Mouse (Mus musculus) heart, embryonic 14.5 days (tissue): ENCODE data around the gene Gli2. TPM values are rescaled to one million over a fixed set of nuclear protein-coding genes. Genes with fewer than 3 reads are reported as not detected.

ENCODE experiments used
- ATAC-seq: fragments of 200-750 bp; cut with Nextera tagmentation; 2 replicates; pipeline ENCODE4 v1.8.0; 2017; ENCODE audit warnings: low read depth, moderate TSS enrichment; ENCODE audit not compliant: insufficient number of reproducible peaks, insufficient read depth, low FRiP score
- H3K27ac ChIP-seq, 2 experiments: fragments of 200-500 bp in 1 of 2; fragments of 300-500 bp in 1 of 2; sonication (generic) in 1 of 2; replicated peaks in 1 of 2; 2 replicates each; pipeline ENCODE4 v1.5.1; 2012 to 2014; ENCODE audit warnings: low read depth in 2 of 2, low read length in 2 of 2, control low read depth in 1 of 2, mild to moderate bottlenecking in 1 of 2, mixed read lengths in 1 of 2; ENCODE audit not compliant: control insufficient read depth in 1 of 2, insufficient read depth in 1 of 2
- H3K27me3 ChIP-seq: fragments of 300-500 bp; sonication (generic); 2 replicates; pipeline ENCODE4 v1.6.1; 2014; ENCODE audit warnings: mild to moderate bottlenecking, low read length, control low read depth; ENCODE audit not compliant: control insufficient read depth, insufficient read depth
- H3K36me3 ChIP-seq: fragments of 300-500 bp; sonication (generic); 2 replicates; pipeline ENCODE4 v1.6.1; 2014; ENCODE audit warnings: mild to moderate bottlenecking, control low read depth, low read length, mixed read lengths; ENCODE audit not compliant: control insufficient read depth, insufficient read depth
- H3K4me1 ChIP-seq, 2 experiments: fragments of 200-500 bp in 1 of 2; fragments of 300-500 bp in 1 of 2; sonication (generic) in 1 of 2; 2 replicates each; pipeline ENCODE4 v1.6.1; 2012 to 2014; ENCODE audit warnings: low read length in 2 of 2, control low read depth in 1 of 2, mixed read lengths in 1 of 2; ENCODE audit not compliant: control insufficient read depth in 2 of 2, insufficient read depth in 2 of 2
- H3K4me2 ChIP-seq: fragments of 300-500 bp; sonication (generic); 2 replicates; pipeline ENCODE4 v1.6.1; 2014; ENCODE audit warnings: mild to moderate bottlenecking, low read length
- H3K4me3 ChIP-seq, 2 experiments: fragments of 200-500 bp in 1 of 2; fragments of 300-500 bp in 1 of 2; sonication (generic) in 1 of 2; 2 replicates each; pipeline ENCODE4 v1.5.1; 2012 to 2014; ENCODE audit warnings: low read length in 2 of 2, mild to moderate bottlenecking in 2 of 2, control low read depth in 1 of 2, low read depth in 1 of 2, moderate library complexity in 1 of 2; ENCODE audit not compliant: control insufficient read depth in 1 of 2, insufficient read depth in 1 of 2
- H3K9ac ChIP-seq: fragments of 300-500 bp; sonication (generic); 2 replicates; pipeline ENCODE4 v1.6.1; 2014; ENCODE audit warnings: mild to moderate bottlenecking, low read length
- H3K9me3 ChIP-seq: fragments of 300-500 bp; sonication (generic); 2 replicates; pipeline ENCODE4 v1.6.1; 2016; ENCODE audit warnings: low read length, control low read depth; ENCODE audit not compliant: control insufficient read depth
- WGBS: fragments of 180-500 bp; shearing (Covaris S2); extraction: QIAGEN DNeasy Blood & Tissue Kit; methylation state at CpG from one replicate; pipeline ENCODE4 v1.1.7; 2014; 5-methylcytosine and 5-hydroxymethylcytosine counted together
- microRNA-seq: library from miRNA; unstranded; fragments of <30 nt; microRNA quantifications from one replicate; pipeline ENCODE4, GENCODE M21; 2016
- polyA plus RNA-seq: library from polyadenylated mRNA; unstranded; fragments of >200 nt; fragmentation: Nextera tagmentation; extraction: Ambion mirVana; gene quantifications from 2 replicates; pipeline ENCODE4 v1.2.1, GENCODE M21; 2014

The Gli2 gene
- polyA plus RNA-seq, 1 experiment from 2014 or later, result 3.9 TPM

DNA sequence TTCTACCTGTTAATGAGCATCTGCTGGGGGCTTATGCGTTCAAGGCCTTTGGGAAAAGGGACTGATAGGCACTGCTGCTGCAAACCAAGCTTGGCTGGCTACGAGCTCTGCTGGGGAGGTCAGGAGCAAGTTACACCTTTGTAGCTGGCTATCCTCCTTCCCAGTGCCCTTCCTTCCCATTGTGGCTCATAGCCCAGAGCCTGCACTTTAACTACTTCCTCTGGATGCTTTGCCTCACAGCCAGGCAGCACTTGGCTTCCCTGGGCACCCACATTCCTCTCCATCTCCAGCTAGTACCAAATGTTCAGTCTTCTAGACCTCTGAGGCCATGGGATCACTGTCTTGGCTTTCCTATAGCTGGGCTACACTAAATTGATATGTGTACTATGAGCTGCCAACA lies 263.5 kb downstream of the Gli2 start:
- Histone ChIP-seq H3K36me3 (no peaks in the 10 kb centered on the region), H3K27ac (no peak overlapping the region), H3K9ac (no peak overlapping the region), H3K4me2 (no peak overlapping the region), H3K4me1 (no peaks in the 10 kb centered on the region), H3K9me3 (no peaks in the 10 kb centered on the region), H3K4me3 (no peak overlapping the region), H3K27me3 (no peaks in the 10 kb centered on the region)
- 87% methylated on average over 2 of the region's 2 CpGs for WGBS
- ATAC-seq, result no peak

DNA sequence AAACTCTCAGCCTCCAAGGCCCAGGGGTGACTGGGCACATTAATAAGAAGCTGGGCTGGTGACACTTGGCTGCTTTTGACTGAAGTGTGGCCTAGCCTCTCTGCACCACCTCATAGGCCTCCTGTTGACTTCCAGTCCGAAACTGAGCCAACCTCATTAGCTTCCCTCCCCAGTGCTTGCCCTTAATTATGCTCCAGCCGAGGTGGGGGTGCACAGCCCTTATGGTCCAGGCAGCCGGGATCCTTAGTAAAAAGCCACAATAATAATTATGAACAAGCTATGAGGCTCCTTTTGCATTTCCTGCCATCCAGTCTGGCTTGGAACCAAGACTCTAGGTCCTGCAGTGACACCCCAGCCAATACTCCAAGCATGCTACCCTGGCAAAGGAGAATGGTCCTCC lies 264.0 kb downstream of the Gli2 start:
- Histone ChIP-seq H3K4me1 (no peaks in the 10 kb centered on the region), H3K36me3 (no peaks in the 10 kb centered on the region), H3K9me3 (no peaks in the 10 kb centered on the region), H3K4me3 (no peak overlapping the region), H3K27me3 (no peaks in the 10 kb centered on the region), H3K4me2 (no peak overlapping the region), H3K9ac (no peak overlapping the region), H3K27ac (no peak overlapping the region)
- WGBS, result 84% methylated on average over 3 of the region's 3 CpGs
- no peak for ATAC-seq

DNA sequence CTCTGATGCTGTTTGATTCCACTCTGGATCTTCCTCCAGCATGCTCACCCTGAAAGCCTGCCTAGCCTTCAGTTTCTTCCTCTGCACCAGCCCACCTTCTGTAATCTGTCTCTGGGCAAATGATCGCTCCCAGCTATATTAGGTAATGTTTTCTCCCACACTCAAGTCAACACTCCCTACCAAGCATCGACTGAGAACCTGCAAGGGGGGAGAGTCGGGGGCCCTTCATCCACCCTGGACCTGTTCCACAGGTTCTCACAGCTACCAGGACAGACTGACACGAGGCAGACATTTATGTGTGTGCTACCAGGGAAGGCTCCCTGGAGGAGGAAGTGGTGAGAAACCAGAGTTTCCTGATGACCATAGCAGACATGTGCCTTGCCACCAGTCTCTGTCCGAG lies 264.6 kb downstream of the Gli2 start:
- Histone ChIP-seq H3K27ac (no peak overlapping the region), H3K4me3 (no peak overlapping the region), H3K4me2 (no peak overlapping the region), H3K36me3 (no peaks in the 10 kb centered on the region), H3K9me3 (no peaks in the 10 kb centered on the region), H3K9ac (no peak overlapping the region), H3K27me3 (no peaks in the 10 kb centered on the region), H3K4me1 (no peaks in the 10 kb centered on the region)
- ATAC-seq, result no peak
- 55% methylated on average over 5 of the region's 5 CpGs for WGBS

DNA sequence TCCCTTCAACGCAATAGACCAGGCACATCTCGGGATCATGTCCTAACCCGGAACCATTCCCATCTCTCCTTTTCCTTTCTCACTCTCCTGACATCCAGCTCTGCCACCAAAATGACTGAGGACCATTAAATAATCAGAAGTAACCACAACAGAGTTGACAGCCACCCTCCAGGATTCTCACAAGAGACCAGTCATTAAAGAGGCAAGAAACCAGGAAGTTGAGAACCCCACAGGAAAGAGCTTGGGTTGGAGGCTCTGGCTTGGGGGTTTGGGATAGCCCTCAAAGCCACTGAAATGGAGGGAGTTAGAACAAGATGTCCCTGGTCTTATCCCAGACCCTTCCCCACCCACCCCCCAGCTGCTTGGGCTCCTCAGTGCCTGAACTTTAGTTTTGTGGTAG lies 265.9 kb downstream of the Gli2 start:
- Histone ChIP-seq H3K9ac (no peak overlapping the region), H3K4me1 (no peaks in the 10 kb centered on the region), H3K36me3 (no peaks in the 10 kb centered on the region), H3K27me3 (no peaks in the 10 kb centered on the region), H3K4me2 (no peak overlapping the region), H3K9me3 (no peaks in the 10 kb centered on the region), H3K27ac (no peak overlapping the region), H3K4me3 (no peak overlapping the region)
- ATAC-seq, result no peak
- 91% methylated on average over 3 of the region's 3 CpGs for WGBS

Small RNA genes lying within 50 kb of the gene (microRNA-seq; reads per million reads assigned to microRNA genes)
- not detected for gene Mir6346
